Mouse (Mus musculus): ENCODE results near the gene Hip1r. TPM values are rescaled to one million over a fixed set of nuclear protein-coding genes. Genes with fewer than 3 reads are reported as not detected.
A peak's percentile ranks its signal among the peaks of the same experiment; 100 is the strongest.

The Hip1r gene
- polyA plus RNA-seq, 1 experiment from 2014 or later, result 31.0 TPM

- Histone ChIP-seq H3K4me3 (replicated peaks) (no peak overlapping the region), H3K4me2 (no peak overlapping the region), H3K9ac (replicated peaks) (no peak overlapping the region), H3K27me3 (replicated peaks) (no peaks in the 10 kb centered on the region), H3K4me1 (no peaks in the 10 kb centered on the region), H3K9me3 (replicated peaks) (no peaks in the 10 kb centered on the region), H3K27ac (replicated peaks) (no peak overlapping the region), H3K36me3 (no peaks in the 10 kb centered on the region)
- ATAC-seq (ENCODE audit: low FRiP score), result no peak
- WGBS, result 47% methylated on average over 5 of the region's 5 CpGs
Measured at GRCm38 (mm10) chr5:123952365-123953045, 20.9 kb upstream of the Hip1r start.

GRCm38 (mm10) chr5:123957213-123957612, 16.2 kb upstream of the Hip1r start:
- no peak for ATAC-seq (ENCODE audit: low FRiP score)
- H3K9me3 ChIP-seq (replicated peaks), result no peaks in the 10 kb centered on the region
- H3K4me1 ChIP-seq, result no peaks in the 10 kb centered on the region
- H3K9ac ChIP-seq (replicated peaks), result no peak overlapping the region
- no peak overlapping the region for H3K27ac ChIP-seq (replicated peaks)
- H3K27me3 ChIP-seq (replicated peaks), result no peaks in the 10 kb centered on the region
- H3K4me3 ChIP-seq (replicated peaks), result no peak overlapping the region
- no peak overlapping the region for H3K4me2 ChIP-seq
- WGBS, result 92% methylated on average over 8 of the region's 8 CpGs
- no peaks in the 10 kb centered on the region for H3K36me3 ChIP-seq

GRCm38 (mm10) chr5:123959018-123959417, 14.4 kb upstream of the Hip1r start:
- H3K27me3 ChIP-seq (replicated peaks), result no peaks in the 10 kb centered on the region
- no peak for ATAC-seq (ENCODE audit: low FRiP score)
- H3K4me2 ChIP-seq, result no peak overlapping the region
- H3K36me3 ChIP-seq, result no peaks in the 10 kb centered on the region
- H3K9ac ChIP-seq (replicated peaks), result no peak overlapping the region
- H3K4me1 ChIP-seq, result no peaks in the 10 kb centered on the region
- H3K9me3 ChIP-seq (replicated peaks), result no peaks in the 10 kb centered on the region
- no peak overlapping the region for H3K27ac ChIP-seq (replicated peaks)
- WGBS, result 76% methylated on average over 3 of the region's 3 CpGs
- H3K4me3 ChIP-seq (replicated peaks), result no peak overlapping the region

- H3K4me3 ChIP-seq (replicated peaks), result no peak overlapping the region
- no peak overlapping the region for H3K4me2 ChIP-seq
- H3K27me3 ChIP-seq (replicated peaks), result no peaks in the 10 kb centered on the region
- ATAC-seq (ENCODE audit: low FRiP score), result no peak
- 75% methylated on average over 8 of the region's 8 CpGs for WGBS
- H3K36me3 ChIP-seq, result no peaks in the 10 kb centered on the region
- no peaks in the 10 kb centered on the region for H3K9me3 ChIP-seq (replicated peaks)
- no peaks in the 10 kb centered on the region for H3K4me1 ChIP-seq
- H3K27ac ChIP-seq (replicated peaks), result no peak overlapping the region
- H3K9ac ChIP-seq (replicated peaks), result no peak overlapping the region
Measured at GRCm38 (mm10) chr5:123960129-123960528, 13.3 kb upstream of the Hip1r start.

GRCm38 (mm10) chr5:123961046-123961445, 12.4 kb upstream of the Hip1r start:
- Histone ChIP-seq H3K4me3 (replicated peaks) (no peak overlapping the region), H3K27ac (replicated peaks) (no peak overlapping the region), H3K4me2 (no peak overlapping the region), H3K9me3 (replicated peaks) (no peaks in the 10 kb centered on the region), H3K9ac (replicated peaks) (no peak overlapping the region), H3K4me1 (no peaks in the 10 kb centered on the region), H3K36me3 (no peaks in the 10 kb centered on the region), H3K27me3 (replicated peaks) (no peaks in the 10 kb centered on the region)
- no peak for ATAC-seq (ENCODE audit: low FRiP score)
- WGBS, result 81% methylated on average over 11 of the region's 12 CpGs

- H3K4me3 ChIP-seq (replicated peaks), result no peak overlapping the region
- H3K36me3 ChIP-seq, result no peaks in the 10 kb centered on the region
- 90% methylated on average over 4 of the region's 4 CpGs for WGBS
- H3K4me1 ChIP-seq, result no peaks in the 10 kb centered on the region
- no peaks in the 10 kb centered on the region for H3K27me3 ChIP-seq (replicated peaks)
- H3K9ac ChIP-seq (replicated peaks), result no peak overlapping the region
- no peak overlapping the region for H3K27ac ChIP-seq (replicated peaks)
- H3K4me2 ChIP-seq, result no peak overlapping the region
- H3K9me3 ChIP-seq (replicated peaks), result no peaks in the 10 kb centered on the region
- ATAC-seq (ENCODE audit: low FRiP score), result no peak
Measured at GRCm38 (mm10) chr5:123964208-123964607, 9.2 kb upstream of the Hip1r start.

- no peak for ATAC-seq (ENCODE audit: low FRiP score)
- no peaks in the 10 kb centered on the region for H3K4me1 ChIP-seq
- no peak overlapping the region for H3K4me2 ChIP-seq
- H3K27me3 ChIP-seq (replicated peaks), result 0 out of 2 replicates have a peak, but pooled peaks cover 3% of the 10 kb centered on the region
- no peaks in the 10 kb centered on the region for H3K9me3 ChIP-seq (replicated peaks)
- no peaks in the 10 kb centered on the region for H3K36me3 ChIP-seq
- WGBS, result 95% methylated on average over 2 of the region's 2 CpGs
- H3K9ac ChIP-seq (replicated peaks), result no peak overlapping the region
- H3K4me3 ChIP-seq (replicated peaks), result no peak overlapping the region
- no peak overlapping the region for H3K27ac ChIP-seq (replicated peaks)
Measured at GRCm38 (mm10) chr5:123966759-123967158, 6.7 kb upstream of the Hip1r start.

- Histone ChIP-seq H3K4me3 (replicated peaks) (no peak overlapping the region), H3K27ac (replicated peaks) (no peak overlapping the region), H3K4me2 (no peak overlapping the region), H3K36me3 (no peaks in the 10 kb centered on the region), H3K27me3 (replicated peaks) (0 out of 2 replicates have a peak, but pooled peaks cover 6% of the 10 kb centered on the region), H3K4me1 (peaks cover 4% of the 10 kb centered on the region), H3K9ac (replicated peaks) (no peak overlapping the region), H3K9me3 (replicated peaks) (no peaks in the 10 kb centered on the region)
- ATAC-seq (ENCODE audit: low FRiP score), result no peak
- 84% methylated on average over 5 of the region's 5 CpGs for WGBS
Measured at GRCm38 (mm10) chr5:123968468-123968867, 5.0 kb upstream of the Hip1r start.

GRCm38 (mm10) chr5:123969216-123969615, 4.2 kb upstream of the Hip1r start:
- H3K4me2 ChIP-seq, result no peak overlapping the region
- WGBS, result 73% methylated on average over 8 of the region's 8 CpGs

GRCm38 (mm10) chr5:123970576-123970975, 2.9 kb upstream of the Hip1r start:
- Histone ChIP-seq H3K9ac (replicated peaks) (no peak overlapping the region), H3K4me2 (no peak overlapping the region), H3K4me3 (replicated peaks) (no peak overlapping the region), H3K27ac (replicated peaks) (no peak overlapping the region), H3K9me3 (replicated peaks) (no peaks in the 10 kb centered on the region), H3K4me1 (peaks cover 17% of the 10 kb centered on the region), H3K27me3 (replicated peaks) (peaks cover 8% of the 10 kb centered on the region; the same call in 1 of the 2 replicates), H3K36me3 (no peaks in the 10 kb centered on the region)
- no peak for ATAC-seq (ENCODE audit: low FRiP score)
- WGBS, result 95% methylated on average over 4 of the region's 4 CpGs

More at GRCm38 (mm10) chr5:123969216-123969615, 4.2 kb upstream of the Hip1r start:
- Histone ChIP-seq H3K27me3 (replicated peaks) (0 out of 2 replicates have a peak, but pooled peaks cover 6% of the 10 kb centered on the region), H3K36me3 (no peaks in the 10 kb centered on the region), H3K27ac (replicated peaks) (no peak overlapping the region), H3K9me3 (replicated peaks) (no peaks in the 10 kb centered on the region), H3K4me3 (replicated peaks) (no peak overlapping the region), H3K9ac (replicated peaks) (no peak overlapping the region), H3K4me1 (peaks cover 4% of the 10 kb centered on the region)
- ATAC-seq (ENCODE audit: low FRiP score), result no peak

GRCm38 (mm10) chr5:123972453-123972852, 975 bp upstream of the Hip1r start:
- WGBS, result 49% methylated on average over 6 of the region's 6 CpGs
- H3K4me3 ChIP-seq (replicated peaks), result no peak overlapping the region
- no peaks in the 10 kb centered on the region for H3K36me3 ChIP-seq
- H3K9me3 ChIP-seq (replicated peaks), result no peaks in the 10 kb centered on the region
- H3K9ac ChIP-seq (replicated peaks), result no peak overlapping the region
- H3K4me1 ChIP-seq, result peaks cover 22% of the 10 kb centered on the region
- no peak overlapping the region for H3K4me2 ChIP-seq
- H3K27me3 ChIP-seq (replicated peaks), result peaks cover 20% of the 10 kb centered on the region; the same call in 1 of the 2 replicates
- H3K27ac ChIP-seq (replicated peaks), result no peak overlapping the region
- no peak for ATAC-seq (ENCODE audit: low FRiP score)

GRCm38 (mm10) chr5:123974179-123974485, 704 bp downstream of the Hip1r start:
- H3K4me1 ChIP-seq, result peaks cover 22% of the 10 kb centered on the region
- H3K9ac ChIP-seq (replicated peaks), result peak overlapping the region; percentile 73
- no peaks in the 10 kb centered on the region for H3K9me3 ChIP-seq (replicated peaks)
- H3K36me3 ChIP-seq, result no peaks in the 10 kb centered on the region
- 0 out of 2 replicates have a peak, but pooled peaks have one; percentile 8 for ATAC-seq (ENCODE audit: low FRiP score)
- peak overlapping the region; percentile 66; the same call in 1 of the 2 replicates for H3K27ac ChIP-seq (replicated peaks)
- H3K4me3 ChIP-seq (replicated peaks), result peak overlapping the region; percentile 71
- WGBS, result 0% methylated on average over 14 of the region's 14 CpGs
- peak overlapping the region; percentile 80 for H3K4me2 ChIP-seq
- peaks cover 22% of the 10 kb centered on the region; the same call in 1 of the 2 replicates for H3K27me3 ChIP-seq (replicated peaks)
